Mouse (Mus musculus) embryonic fibroblast, embryonic 13.5 days (primary cell): ENCODE measurements around the gene Foxk1.

ENCODE experiments used
- CTCF ChIP-seq: IDR thresholded peaks from 2 replicates; pipeline ENCODE4 v1.5.1; 2011; ENCODE audit warnings: mild to moderate bottlenecking, control low read depth, low read length, moderate library complexity, borderline replicate concordance; ENCODE audit not compliant: insufficient read depth
- POLR2A ChIP-seq: IDR thresholded peaks from 2 replicates; pipeline ENCODE4 v1.6.1; 2011; ENCODE audit warnings: low read depth, mild to moderate bottlenecking, control low read depth, low read length, moderate library complexity

GRCm38 (mm10) chr5:142417876-142418275, 16.6 kb downstream of the Foxk1 start:
- TF ChIP-seq POLR2A (no peak), CTCF (no peak)
